Mouse (Mus musculus) inflammation-experienced regulatory T-cells, adult 6 months (primary cell): Measurements from ENCODE around the gene Prkar2b. TPM values are rescaled to one million over a fixed set of nuclear protein-coding genes. Genes with fewer than 3 reads are reported as not detected.
"Not testable (repeated sequence)": the region's sequence is repeated elsewhere in the genome, so short reads cannot be mapped to it uniquely, and the experiment has no call there.

Experiments used
- ATAC-seq: one replicate; pipeline ENCODE4 v1.8.0; 2017
- polyA plus RNA-seq, 3 experiments: library from polyadenylated mRNA; unstranded; fragments of 100-300 nt; shearing (Covaris generic); gene quantifications; one replicate each; pipeline ENCODE4 v1.2.1; 2017

Gene Prkar2b
- polyA plus RNA-seq, 3 experiments from 2014 or later: 0.38 to 0.77 (median 0.67) TPM

- ATAC-seq: no peak
Observed at GRCm38 (mm10) chr12:32059707-32060106, 1.4 kb downstream of the Prkar2b start.

- ATAC-seq: no peak
Observed at GRCm38 (mm10) chr12:32059135-32059534, 2.0 kb downstream of the Prkar2b start.

GRCm38 (mm10) chr12:32057461-32058199, 3.5 kb downstream of the Prkar2b start:
- ATAC-seq: no peak

- no peak for ATAC-seq
Observed at GRCm38 (mm10) chr12:32055797-32056196, 5.3 kb downstream of the Prkar2b start.

- ATAC-seq: no peak
Observed at GRCm38 (mm10) chr12:32054476-32055166, 6.5 kb downstream of the Prkar2b start.

DNA sequence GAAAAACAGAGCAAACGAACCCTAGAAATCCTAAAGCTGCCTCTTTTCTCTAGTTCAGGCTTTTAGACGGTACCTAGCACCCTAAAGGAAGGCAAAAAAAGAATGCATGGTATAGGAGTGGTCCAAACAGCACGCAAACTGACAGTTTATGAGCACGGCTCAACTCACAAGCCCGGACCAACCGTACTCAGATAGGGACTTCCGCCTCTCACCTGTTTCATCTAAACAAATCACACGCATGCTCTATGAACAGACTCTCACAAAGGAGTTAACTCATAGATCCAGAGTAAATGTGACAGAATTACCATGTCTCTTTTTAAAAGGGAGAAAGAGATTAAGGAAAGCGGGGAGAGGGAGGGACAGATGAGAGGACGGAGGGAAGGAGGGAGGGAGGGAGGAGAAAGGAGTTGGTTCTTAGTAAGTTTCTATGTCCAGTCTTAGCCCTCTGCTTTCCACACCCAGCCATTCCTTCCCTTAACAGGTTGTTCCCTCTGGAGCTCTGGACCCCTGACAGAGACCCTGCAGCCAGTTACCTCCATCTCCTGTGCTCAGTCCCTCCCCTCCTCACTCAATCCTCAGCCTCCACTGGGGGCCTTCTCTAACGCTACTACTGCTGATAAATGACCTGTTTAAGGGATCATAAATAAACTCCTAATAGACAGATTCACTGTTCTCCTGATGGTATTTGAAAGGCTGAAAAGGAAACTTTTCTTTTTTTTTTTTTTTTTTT, 7.3 kb downstream of the Prkar2b start:
- no peak for ATAC-seq

DNA sequence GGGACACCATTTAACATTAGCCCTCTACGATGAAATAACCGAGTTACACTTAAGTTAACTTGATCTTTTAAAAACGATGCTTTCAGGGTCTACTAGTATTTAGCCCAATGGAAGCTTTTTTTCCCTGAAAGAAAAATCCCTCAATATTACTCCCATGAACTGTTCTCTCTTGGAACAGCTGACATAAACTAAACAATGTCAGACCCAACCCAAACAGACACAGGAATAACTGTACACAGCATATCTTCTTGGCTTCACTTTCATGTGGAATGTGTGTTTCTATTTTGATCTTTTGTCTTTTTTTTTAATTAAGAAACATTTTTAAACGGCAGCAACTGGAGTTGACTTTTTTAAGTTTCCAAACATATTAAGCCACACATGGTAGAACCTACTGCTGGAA, 8.2 kb downstream of the Prkar2b start:
- ATAC-seq: no peak

- ATAC-seq: no peak
Observed at GRCm38 (mm10) chr12:32050165-32050564, 10.9 kb downstream of the Prkar2b start.

DNA sequence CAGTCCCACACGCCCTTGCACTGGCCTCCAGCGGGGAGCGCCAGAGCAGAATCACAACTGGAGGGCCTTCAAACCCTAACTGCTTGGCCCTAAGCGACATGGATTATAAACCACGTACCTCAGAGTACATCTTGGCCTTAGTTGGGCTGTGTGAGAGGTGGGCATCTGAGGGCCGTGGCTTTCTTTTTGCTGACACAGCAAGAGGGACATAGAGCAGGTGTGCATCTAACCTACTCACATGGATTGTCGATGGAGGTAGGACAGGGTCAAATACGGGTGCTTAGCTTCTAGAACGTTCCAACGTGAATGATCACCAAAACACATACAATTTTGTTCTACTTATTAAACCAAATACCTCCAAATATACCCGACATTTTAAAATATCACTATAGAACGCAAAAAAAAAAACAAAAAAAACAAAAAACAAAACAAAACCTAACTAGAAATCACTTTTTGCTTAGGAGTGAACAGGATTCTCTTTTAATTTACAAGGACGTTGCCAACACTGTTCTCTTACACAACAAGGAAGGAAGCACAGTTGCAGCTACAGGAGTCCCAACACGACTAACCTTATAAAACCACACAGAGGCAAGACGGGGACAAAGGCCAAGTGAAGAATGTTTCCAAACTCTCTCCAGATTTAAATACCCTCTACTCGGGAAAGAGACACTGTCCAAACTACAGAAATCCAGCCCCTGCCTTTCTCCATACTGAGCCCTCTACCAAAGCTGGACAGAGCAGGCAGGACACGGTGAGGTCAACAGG, 15.3 kb downstream of the Prkar2b start:
- ATAC-seq: no peak

- no peak for ATAC-seq
Observed at GRCm38 (mm10) chr12:32044487-32045134, 16.5 kb downstream of the Prkar2b start.

DNA sequence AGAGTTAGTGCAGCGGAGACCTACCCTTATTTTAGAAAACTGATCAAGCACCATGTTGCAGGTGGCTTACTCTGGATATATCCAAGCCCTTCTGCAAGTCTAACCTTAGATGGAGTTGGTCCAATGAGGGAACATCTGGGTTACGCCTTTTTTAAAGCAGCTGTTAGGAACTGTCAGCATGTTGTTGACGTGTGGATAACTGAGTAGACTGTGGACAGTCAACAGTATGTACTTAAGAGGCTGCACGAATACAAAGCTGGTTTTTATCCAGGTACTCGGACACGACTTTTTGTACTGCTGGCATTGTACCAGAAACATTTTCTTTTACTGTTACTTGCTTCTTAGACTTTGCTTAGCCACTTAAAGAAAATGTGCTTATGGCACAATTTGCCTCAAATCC, 27.6 kb downstream of the Prkar2b start:
- ATAC-seq: no peak

GRCm38 (mm10) chr12:32032917-32033316, 28.2 kb downstream of the Prkar2b start:
- no peak for ATAC-seq

DNA sequence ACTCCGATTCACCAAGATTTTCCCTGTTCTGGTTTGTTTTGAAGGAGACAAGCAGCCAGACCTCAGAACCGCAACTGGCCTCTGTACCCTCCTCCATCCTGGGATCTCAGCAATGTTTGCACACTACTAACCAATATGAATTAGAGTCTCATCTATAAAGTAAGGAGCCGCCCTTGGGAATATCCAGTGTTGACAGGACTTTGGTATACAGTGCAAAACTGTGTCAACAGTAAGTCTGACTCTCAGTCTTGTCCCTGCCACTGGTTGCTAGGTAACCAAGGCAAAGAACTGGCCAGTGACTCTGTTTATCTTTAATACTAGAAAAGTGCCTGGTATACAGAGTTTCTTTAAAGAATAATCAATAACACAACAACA, 42.7 kb downstream of the Prkar2b start:
- ATAC-seq: no peak

- ATAC-seq: peak; percentile 70
Observed at GRCm38 (mm10) chr12:32017636-32018375, 43.3 kb downstream of the Prkar2b start.

DNA sequence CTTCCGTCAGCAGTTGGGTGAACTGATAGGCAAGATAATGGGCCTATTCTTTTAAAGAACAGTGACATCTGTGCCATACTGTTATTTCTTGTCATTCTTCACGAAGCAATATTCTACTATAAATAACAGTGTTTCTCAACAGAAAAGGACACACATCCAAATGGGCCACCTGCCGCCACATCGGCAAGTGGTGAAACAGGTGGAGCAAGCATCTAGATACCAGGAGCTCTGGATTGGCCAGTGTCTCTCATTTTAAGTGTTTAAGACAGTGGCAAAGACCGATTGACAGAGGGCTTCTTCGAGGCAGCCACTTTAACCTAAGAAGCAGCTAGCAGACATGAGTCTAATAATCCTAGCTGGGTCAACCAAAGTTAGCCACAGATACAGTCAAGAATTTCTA, 44.6 kb downstream of the Prkar2b start:
- ATAC-seq: no peak

- ATAC-seq: peak; percentile 65
Observed at GRCm38 (mm10) chr12:32015268-32015769, 45.8 kb downstream of the Prkar2b start.

DNA sequence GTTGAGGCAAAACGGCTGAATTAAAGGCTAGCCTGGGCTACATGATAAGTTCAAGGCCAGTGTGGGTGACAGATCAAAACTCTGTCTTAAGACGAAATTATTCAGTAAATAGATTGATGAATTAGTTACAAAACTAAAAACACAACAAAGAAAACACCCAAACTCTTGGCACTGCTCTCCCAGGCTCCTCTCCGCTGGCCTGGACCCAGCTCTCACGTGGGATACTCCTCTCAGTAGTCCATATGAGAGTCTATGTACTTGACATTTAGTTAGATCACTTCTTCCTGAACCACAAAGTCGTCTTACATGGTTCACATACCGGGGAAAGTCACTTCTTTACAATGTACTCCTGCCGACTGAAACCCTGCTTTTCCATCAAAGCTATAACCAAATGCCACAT, 46.3 kb downstream of the Prkar2b start:
- ATAC-seq: no peak

DNA sequence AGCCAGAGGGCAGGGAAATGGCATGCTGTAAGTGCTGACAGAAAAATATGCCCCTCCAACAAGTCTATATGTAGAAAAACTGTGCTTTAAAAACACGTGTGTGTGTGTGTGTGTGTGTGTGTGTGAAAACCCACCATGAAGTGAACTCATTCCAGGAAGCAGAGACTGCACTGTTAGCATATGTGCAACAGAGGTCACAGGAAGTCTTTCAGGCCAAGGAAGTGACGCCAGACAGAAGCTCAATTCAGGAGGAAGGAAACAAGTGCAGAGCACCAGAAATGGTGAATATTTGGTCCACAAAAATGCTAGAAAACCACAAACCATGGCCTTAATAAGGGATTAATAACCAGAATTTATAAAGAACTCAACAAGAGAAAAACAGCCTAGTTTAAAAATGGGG, 48.9 kb downstream of the Prkar2b start:
- peak; percentile 38 for ATAC-seq

DNA sequence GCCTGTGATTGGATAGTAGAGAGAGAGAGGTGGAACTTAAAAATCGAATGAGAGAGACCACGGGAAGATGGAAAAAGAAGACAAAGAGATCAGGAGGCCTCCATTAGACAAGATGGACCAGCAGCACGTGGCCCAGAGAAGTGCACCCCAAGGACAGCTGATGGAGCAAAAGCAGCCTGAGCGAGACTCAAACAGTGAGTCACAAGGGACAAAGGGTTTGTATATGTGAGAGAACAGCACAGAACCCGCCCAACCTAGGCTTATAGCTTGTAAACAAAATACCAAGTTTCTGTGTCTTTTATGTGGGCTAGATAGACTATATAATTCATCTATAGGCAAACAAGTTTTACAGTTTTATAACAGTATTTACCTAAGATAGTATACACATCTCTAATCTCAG, 50.0 kb downstream of the Prkar2b start:
- ATAC-seq: no peak

DNA sequence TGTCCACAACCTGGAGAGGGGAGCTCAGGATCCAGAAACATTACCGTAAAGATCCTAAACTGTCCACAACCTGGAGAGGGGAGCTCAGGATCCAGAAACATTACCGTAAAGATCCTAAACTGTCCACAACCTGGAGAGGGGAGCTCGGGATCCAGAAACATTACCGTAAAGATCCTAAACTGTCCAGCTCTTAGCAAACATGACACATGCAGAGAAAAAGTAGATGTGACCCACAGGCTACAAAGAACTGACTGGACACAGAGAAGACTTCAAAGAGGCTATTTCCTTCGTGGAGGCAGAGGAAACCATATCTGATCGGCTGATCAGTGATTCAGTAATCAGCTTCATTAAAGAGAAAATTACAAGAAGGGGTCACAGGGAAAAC, 51.1 kb downstream of the Prkar2b start:
- ATAC-seq: not testable (repeated sequence)

DNA sequence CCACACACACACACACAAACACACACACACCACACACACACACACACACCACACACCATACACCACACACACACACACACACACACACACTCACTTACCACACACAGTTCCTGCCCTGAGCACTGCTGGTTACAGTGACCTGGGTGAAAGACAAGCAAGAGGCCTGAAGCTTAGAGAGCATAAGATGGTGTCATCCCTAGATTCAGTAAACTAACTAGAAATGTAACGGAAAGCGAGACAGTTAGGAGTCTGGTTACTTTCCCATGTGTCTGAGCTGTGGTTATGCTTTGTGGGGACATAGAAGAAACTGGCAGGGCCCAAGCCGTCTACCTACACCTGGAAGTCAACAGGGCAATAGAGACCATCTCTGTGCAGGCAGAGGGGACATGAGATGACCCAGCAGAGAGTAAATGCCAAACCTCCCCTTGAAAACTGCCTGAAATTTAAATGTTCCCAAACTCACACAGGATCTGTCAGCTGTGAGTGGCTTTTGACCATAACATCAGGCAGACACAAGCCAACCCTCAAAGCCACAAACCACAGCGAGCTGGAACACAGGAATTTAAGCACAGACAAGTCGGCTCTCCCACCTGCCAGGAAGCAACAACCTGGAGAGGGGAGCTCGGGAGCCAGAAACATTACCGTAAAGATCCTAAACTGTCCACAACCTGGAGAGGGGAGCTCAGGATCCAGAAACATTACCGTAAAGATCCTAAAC, 51.7 kb downstream of the Prkar2b start:
- ATAC-seq: no peak
